Mouse (Mus musculus) gastrocnemius, adult 18-20 months (tissue): ENCODE measurements around the gene Fgfr4. TPM values are rescaled to one million over a fixed set of nuclear protein-coding genes. Genes with fewer than 3 reads are reported as not detected.

ENCODE experiments used
- DNase-seq: peaks from one replicate; pipeline ENCODE4 v3.0.0; 2021; ENCODE audit warnings: low spot score
- total RNA-seq, 2 experiments: library from RNA; stranded (reverse); gene quantifications; 2 replicates each; pipeline ENCODE4 v1.2.3; 2021

Fgfr4 gene
- total RNA-seq, 2 experiments from 2014 or later = 1.2 to 1.3 TPM

DNA sequence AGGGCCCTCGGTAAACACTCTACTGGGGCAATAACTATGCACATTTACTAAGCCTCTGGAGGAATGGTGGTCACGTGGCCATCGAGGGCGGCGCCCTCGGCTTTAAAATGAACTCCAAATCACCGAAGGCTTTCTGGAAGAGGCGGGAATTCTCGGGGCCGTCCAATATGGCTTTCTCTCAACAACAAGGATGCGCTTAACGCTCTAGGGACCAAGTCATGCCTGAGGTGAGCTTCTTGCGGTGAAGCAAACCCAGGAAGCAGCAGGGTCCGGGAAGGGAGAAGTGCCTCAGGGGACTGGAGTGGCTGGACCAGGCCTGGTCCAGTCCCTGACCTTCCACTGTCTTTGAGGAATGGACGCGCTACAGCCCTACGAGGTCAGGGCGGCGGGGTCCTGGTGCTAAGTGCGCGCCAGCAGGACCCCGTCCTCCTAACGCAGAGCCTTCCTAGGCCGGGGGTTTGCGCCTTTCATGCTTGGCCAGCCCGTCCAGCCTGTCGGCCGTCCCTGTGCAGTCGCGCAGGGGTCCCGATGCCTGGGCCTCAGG is 57.3 kb downstream of the Fgfr4 start, which contains the start of gene Nsd1:
Gene Nsd1, plus strand, starts transcription at position 134 of the 544 bp plus-strand sequence.
- peak; percentile 18 for DNase-seq

DNA sequence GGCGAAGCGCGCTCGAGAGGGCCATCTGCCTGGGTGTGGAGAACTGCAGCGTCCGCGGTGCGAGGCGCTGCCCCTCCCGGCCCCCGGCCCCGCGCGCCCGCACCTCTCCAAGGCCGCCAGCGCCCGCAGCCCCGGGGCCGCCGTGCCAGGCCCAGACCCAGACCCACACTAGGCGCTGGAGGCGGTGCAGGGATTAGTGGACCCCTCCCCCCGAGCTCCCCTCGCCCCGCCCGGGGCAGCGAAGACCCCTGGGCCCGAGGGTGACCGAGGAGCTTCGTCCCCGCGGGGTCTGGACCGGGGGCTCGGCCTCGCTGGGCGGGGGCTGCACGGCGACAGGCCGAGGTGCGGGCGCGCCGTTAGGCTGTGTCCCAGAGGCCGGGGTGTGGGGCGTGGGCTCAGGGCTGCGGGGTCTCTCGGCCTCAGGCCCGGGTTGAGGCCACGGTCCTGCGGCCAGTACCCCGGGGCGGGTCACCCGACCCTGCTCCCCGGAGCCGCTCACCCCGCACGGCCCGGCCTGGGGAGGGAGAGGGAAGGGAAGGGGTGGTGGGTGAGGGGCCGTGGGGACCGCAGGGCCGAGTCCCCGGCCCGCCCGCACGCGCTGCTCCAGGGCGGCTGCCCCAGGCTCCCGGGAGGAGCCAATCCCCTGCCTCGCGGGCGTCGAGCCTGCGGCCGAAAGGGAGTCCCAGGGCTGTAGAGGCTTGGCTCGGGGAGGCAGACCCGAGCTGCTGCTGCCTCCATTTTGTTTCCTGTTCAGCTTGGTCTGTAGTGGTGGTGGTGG is 57.9 kb downstream of the Fgfr4 start:
- DNase-seq = peak; percentile 26

- no peak for DNase-seq
Measured at GRCm38 (mm10) chr13:55210971-55211220, 58.5 kb downstream of the Fgfr4 start.

GRCm38 (mm10) chr13:55211221-55212010 is 59.0 kb downstream of the Fgfr4 start:
- DNase-seq = peak; percentile 78

DNA sequence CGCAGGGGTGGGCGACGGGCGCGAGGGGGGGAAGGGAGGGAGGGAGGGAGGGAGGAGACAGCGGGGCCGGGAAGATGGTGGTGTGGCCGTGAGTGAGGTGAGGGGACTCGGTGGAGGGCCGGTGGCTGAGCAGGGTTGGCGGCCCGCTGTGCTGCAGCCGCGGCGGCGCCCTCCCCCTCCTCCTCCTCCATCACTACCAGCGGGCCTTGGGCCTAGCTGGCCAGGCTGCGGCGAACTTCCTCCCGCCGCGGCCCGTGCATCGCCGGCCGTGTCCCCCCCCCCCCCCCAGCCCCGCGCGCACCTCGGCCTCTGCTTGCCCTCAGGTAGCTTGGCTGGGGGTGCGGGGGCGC is 59.5 kb downstream of the Fgfr4 start:
- DNase-seq = no peak

- DNase-seq = peak; percentile 52
Measured at GRCm38 (mm10) chr13:55212361-55213137, 60.1 kb downstream of the Fgfr4 start.

DNA sequence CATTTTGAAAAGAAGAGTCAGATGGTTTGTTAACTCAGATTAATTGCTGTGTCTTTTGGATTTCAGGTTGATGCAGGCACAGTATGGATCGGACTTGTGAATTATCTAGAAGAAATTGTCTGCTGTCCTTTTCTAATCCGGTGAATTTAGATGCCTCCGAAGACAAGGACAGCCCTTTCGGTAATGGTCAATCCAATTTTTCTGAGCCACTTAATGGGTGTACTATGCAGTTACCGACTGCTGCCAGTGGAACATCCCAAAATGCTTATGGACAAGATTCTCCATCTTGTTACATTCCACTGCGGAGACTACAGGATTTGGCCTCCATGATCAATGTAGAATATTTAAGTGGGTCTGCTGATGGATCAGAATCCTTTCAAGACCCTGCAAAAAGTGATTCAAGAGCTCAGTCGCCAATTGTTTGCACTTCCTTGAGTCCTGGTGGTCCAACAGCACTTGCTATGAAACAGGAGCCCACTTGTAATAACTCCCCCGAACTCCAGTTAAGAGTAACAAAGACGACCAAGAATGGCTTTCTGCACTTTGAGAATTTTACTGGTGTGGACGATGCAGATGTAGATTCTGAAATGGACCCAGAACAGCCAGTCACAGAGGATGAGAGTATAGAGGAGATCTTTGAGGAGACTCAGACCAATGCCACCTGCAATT is 60.8 kb downstream of the Fgfr4 start:
- no peak for DNase-seq

Other genes starting within 250 kb of the Fgfr4 start
- 1 to 10 TPM; 7.6 to 7.8 TPM for gene Unc5a, start 203.2 kb upstream of the Fgfr4 start, total RNA-seq
- gene Hk3, start 131.3 kb upstream of the Fgfr4 start, total RNA-seq = under 1 TPM; 0.14 to 0.19 TPM
- 10 to 100 TPM; 11.1 to 12.5 TPM for gene Uimc1, start 52.3 kb upstream of the Fgfr4 start, total RNA-seq
- gene Zfp346, start 47.3 kb upstream of the Fgfr4 start, total RNA-seq = 10 to 100 TPM; 12.1 to 14.5 TPM
- not detected for gene Gm17617, start 19.1 kb upstream of the Fgfr4 start, total RNA-seq
- 10 to 100 TPM; 40.0 to 47.1 TPM for gene Nsd1, start 57.1 kb downstream of the Fgfr4 start, total RNA-seq
- 10 to 100 TPM; 14.9 to 18.1 TPM for gene Prelid1, start 167.9 kb downstream of the Fgfr4 start, total RNA-seq
- gene Rab24, start 169.3 kb downstream of the Fgfr4 start, total RNA-seq = 10 to 100 TPM; 31.7 to 32.3 TPM
- not detected for gene Mxd3, start 177.2 kb downstream of the Fgfr4 start, total RNA-seq
- gene Lman2, start 210.1 kb downstream of the Fgfr4 start, total RNA-seq = 10 to 100 TPM; 33.0 to 38.9 TPM
- gene Rgs14, start 217.1 kb downstream of the Fgfr4 start, total RNA-seq = under 1 TPM; 0.24 to 0.43 TPM
- under 1 TPM in 1 of 2 experiments, not detected in 1; 0.66 TPM for gene Slc34a1, start 245.5 kb downstream of the Fgfr4 start, total RNA-seq